Mouse (Mus musculus): ENCODE data around the gene Celf5. TPM values are rescaled to one million over a fixed set of nuclear protein-coding genes. Genes with fewer than 3 reads are reported as not detected.

Celf5 gene
- 0.13 and 0.15 TPM in 2 replicates for polyA plus RNA-seq (2015; fragmentation: Nextera tagmentation; extraction: Ambion mirVana)

GRCm38 (mm10) chr10:81482533-81482889 is at the start of gene Celf5:
Gene Celf5 (minus strand): TSS chr10:81482709.
- peak within 1 kb of the TSS; percentile 41; the same call in 1 of the 2 replicates for H3K9ac ChIP-seq
- WGBS (ENCODE audit: insufficient replicate concordance) = under 1% methylated on average over 36 of the region's 36 CpGs
- peaks cover 13% of the 10 kb centered on the region for H3K4me1 ChIP-seq (replicated peaks)
- H3K4me3 ChIP-seq (replicated peaks) = peak within 1 kb of the TSS; percentile 44
- H3K27me3 ChIP-seq = peaks cover 50% of the 10 kb centered on the region
- H3K27ac ChIP-seq = no peak within 1 kb of the TSS
- ATAC-seq (ENCODE audit: low read depth) (peak; percentile 37), DNase-seq (no peak)
- peak within 1 kb of the TSS; percentile 70 for H3K4me2 ChIP-seq
- peaks cover 15% of the 10 kb centered on the region for H3K36me3 ChIP-seq
- H3K9me3 ChIP-seq (replicated peaks) = no peaks in the 10 kb centered on the region

GRCm38 (mm10) chr10:81526779-81527178 is 44.3 kb upstream of the Celf5 start:
- no peaks in the 10 kb centered on the region for H3K27me3 ChIP-seq
- H3K4me1 ChIP-seq (replicated peaks) = peaks cover 38% of the 10 kb centered on the region
- no peaks in the 10 kb centered on the region for H3K9me3 ChIP-seq (replicated peaks)
- peaks cover 29% of the 10 kb centered on the region for H3K36me3 ChIP-seq
- WGBS (ENCODE audit: insufficient replicate concordance) = 7% methylated on average over 14 of the region's 14 CpGs
- no peak overlapping the region for H3K9ac ChIP-seq
- ATAC-seq (ENCODE audit: low read depth) (peak; percentile 14; the same call in 1 of the 2 replicates), DNase-seq (peak; percentile 70)
- no peak overlapping the region for H3K4me3 ChIP-seq (replicated peaks)
- H3K27ac ChIP-seq = no peak overlapping the region
- H3K4me2 ChIP-seq = no peak overlapping the region

GRCm38 (mm10) chr10:81525017-81525694 is 42.6 kb upstream of the Celf5 start:
- H3K4me2 ChIP-seq = peak overlapping the region; percentile 72
- peak overlapping the region; percentile 57 for H3K9ac ChIP-seq
- peak overlapping the region; percentile 11 for H3K4me3 ChIP-seq (replicated peaks)

GRCm38 (mm10) chr10:81524051-81524605 is 41.6 kb upstream of the Celf5 start, which contains the start of gene Gna15:
Gene Gna15 (minus strand): TSS chr10:81524225.
- DNase-seq (no peak), ATAC-seq (ENCODE audit: low read depth) (peak; percentile 52)
- Histone ChIP-seq H3K27me3 (no peaks in the 10 kb centered on the region), H3K36me3 (peaks cover 3% of the 10 kb centered on the region), H3K9ac (peak within 1 kb of the TSS; percentile 72), H3K4me2 (peak within 1 kb of the TSS; percentile 72), H3K27ac (peak within 1 kb of the TSS; percentile 76), H3K4me3 (replicated peaks) (peak within 1 kb of the TSS; percentile 52), H3K4me1 (replicated peaks) (peaks cover 52% of the 10 kb centered on the region), H3K9me3 (replicated peaks) (no peaks in the 10 kb centered on the region)
- 11% methylated on average over 9 of the region's 9 CpGs for WGBS (ENCODE audit: insufficient replicate concordance)

More at GRCm38 (mm10) chr10:81525017-81525694, 42.6 kb upstream of the Celf5 start:
- Histone ChIP-seq H3K27me3 (no peaks in the 10 kb centered on the region), H3K9me3 (replicated peaks) (no peaks in the 10 kb centered on the region), H3K27ac (peak overlapping the region; percentile 76), H3K36me3 (peaks cover 13% of the 10 kb centered on the region), H3K4me1 (replicated peaks) (peaks cover 42% of the 10 kb centered on the region)
- WGBS (ENCODE audit: insufficient replicate concordance) = 13% methylated on average over 12 of the region's 13 CpGs
- ATAC-seq (ENCODE audit: low read depth) (peak; percentile 74), DNase-seq (peak; percentile 69)

- Histone ChIP-seq H3K27me3 (no peaks in the 10 kb centered on the region), H3K4me2 (peak overlapping the region; percentile 72), H3K4me3 (replicated peaks) (peak overlapping the region; percentile 52), H3K36me3 (no peaks in the 10 kb centered on the region), H3K9ac (peak overlapping the region; percentile 72), H3K27ac (peak overlapping the region; percentile 76), H3K4me1 (replicated peaks) (peaks cover 58% of the 10 kb centered on the region), H3K9me3 (replicated peaks) (no peaks in the 10 kb centered on the region)
- DNase-seq (no peak), ATAC-seq (ENCODE audit: low read depth) (no peak)
- 3% methylated on average over 19 of the region's 19 CpGs for WGBS (ENCODE audit: insufficient replicate concordance)
Observed at GRCm38 (mm10) chr10:81523570-81523969, 41.1 kb upstream of the Celf5 start.

- Histone ChIP-seq H3K4me3 (replicated peaks) (peak overlapping the region; percentile 52), H3K9ac (peak overlapping the region; percentile 72), H3K4me2 (peak overlapping the region; percentile 72), H3K9me3 (replicated peaks) (no peaks in the 10 kb centered on the region), H3K27me3 (no peaks in the 10 kb centered on the region), H3K27ac (peak overlapping the region; percentile 76), H3K36me3 (no peaks in the 10 kb centered on the region), H3K4me1 (replicated peaks) (peaks cover 62% of the 10 kb centered on the region)
- 35% methylated on average over 6 of the region's 6 CpGs for WGBS (ENCODE audit: insufficient replicate concordance)
- DNase-seq (no peak), ATAC-seq (ENCODE audit: low read depth) (no peak)
Observed at GRCm38 (mm10) chr10:81523142-81523541, 40.6 kb upstream of the Celf5 start.

GRCm38 (mm10) chr10:81519978-81520365 is 37.5 kb upstream of the Celf5 start:
- no peaks in the 10 kb centered on the region for H3K36me3 ChIP-seq
- ATAC-seq (ENCODE audit: low read depth) = no peak
- peak overlapping the region; percentile 66 for H3K27ac ChIP-seq
- H3K27me3 ChIP-seq = no peaks in the 10 kb centered on the region
- H3K9ac ChIP-seq = no peak overlapping the region
- peaks cover 65% of the 10 kb centered on the region for H3K4me1 ChIP-seq (replicated peaks)
- no peak overlapping the region for H3K4me3 ChIP-seq (replicated peaks)
- H3K9me3 ChIP-seq (replicated peaks) = no peaks in the 10 kb centered on the region
- 27% methylated on average over 3 of the region's 3 CpGs for WGBS (ENCODE audit: insufficient replicate concordance)
- no peak for DNase-seq
- peak overlapping the region; percentile 15 for H3K4me2 ChIP-seq

GRCm38 (mm10) chr10:81519227-81519977 is 36.9 kb upstream of the Celf5 start:
- no peaks in the 10 kb centered on the region for H3K27me3 ChIP-seq
- H3K4me1 ChIP-seq (replicated peaks) = peaks cover 60% of the 10 kb centered on the region
- 10% methylated on average over 6 of the region's 6 CpGs for WGBS (ENCODE audit: insufficient replicate concordance)
- 0 out of 2 replicates have a peak overlapping the region, but pooled peaks have one; percentile 22 for H3K9ac ChIP-seq
- no peaks in the 10 kb centered on the region for H3K9me3 ChIP-seq (replicated peaks)
- peaks cover 3% of the 10 kb centered on the region for H3K36me3 ChIP-seq
- H3K27ac ChIP-seq = peak overlapping the region; percentile 66
- H3K4me2 ChIP-seq = peak overlapping the region; percentile 15
- ATAC-seq (ENCODE audit: low read depth) (peak; percentile 81), DNase-seq (peak; percentile 35)
- H3K4me3 ChIP-seq (replicated peaks) = no peak overlapping the region

GRCm38 (mm10) chr10:81518546-81518945 is 36.0 kb upstream of the Celf5 start:
- H3K4me3 ChIP-seq (replicated peaks) = no peak overlapping the region
- peak overlapping the region; percentile 66 for H3K27ac ChIP-seq
- H3K9ac ChIP-seq = no peak overlapping the region
- ATAC-seq (ENCODE audit: low read depth) = no peak
- DNase-seq = no peak
- H3K4me1 ChIP-seq (replicated peaks) = peaks cover 51% of the 10 kb centered on the region
- H3K27me3 ChIP-seq = no peaks in the 10 kb centered on the region
- 16% methylated on average over 4 of the region's 4 CpGs for WGBS (ENCODE audit: insufficient replicate concordance)
- H3K4me2 ChIP-seq = no peak overlapping the region
- peaks cover 4% of the 10 kb centered on the region; the same call in 1 of the 2 replicates for H3K9me3 ChIP-seq (replicated peaks)
- H3K36me3 ChIP-seq = peaks cover 12% of the 10 kb centered on the region

- 0 out of 2 replicates have a peak overlapping the region, but pooled peaks have one; percentile 1 for H3K9ac ChIP-seq
- H3K36me3 ChIP-seq = peaks cover 16% of the 10 kb centered on the region
- 56% methylated on average over 8 of the region's 8 CpGs for WGBS (ENCODE audit: insufficient replicate concordance)
- DNase-seq = no peak
- no peak overlapping the region for H3K4me2 ChIP-seq
- H3K27me3 ChIP-seq = no peaks in the 10 kb centered on the region
- no peak for ATAC-seq (ENCODE audit: low read depth)
- H3K4me1 ChIP-seq (replicated peaks) = peaks cover 42% of the 10 kb centered on the region
- H3K4me3 ChIP-seq (replicated peaks) = no peak overlapping the region
- peaks cover 4% of the 10 kb centered on the region; the same call in 1 of the 2 replicates for H3K9me3 ChIP-seq (replicated peaks)
- peak overlapping the region; percentile 1 for H3K27ac ChIP-seq
Observed at GRCm38 (mm10) chr10:81517227-81517626, 34.7 kb upstream of the Celf5 start.

- 84% methylated on average over 5 of the region's 5 CpGs for WGBS (ENCODE audit: insufficient replicate concordance)
- Histone ChIP-seq H3K4me1 (replicated peaks) (peaks cover 24% of the 10 kb centered on the region), H3K27me3 (no peaks in the 10 kb centered on the region), H3K4me2 (no peak overlapping the region), H3K9me3 (replicated peaks) (peaks cover 4% of the 10 kb centered on the region; the same call in 1 of the 2 replicates), H3K4me3 (replicated peaks) (no peak overlapping the region), H3K27ac (no peak overlapping the region), H3K36me3 (peaks cover 20% of the 10 kb centered on the region), H3K9ac (no peak overlapping the region)
- no peak for ATAC-seq (ENCODE audit: low read depth)
- DNase-seq = no peak
Observed at GRCm38 (mm10) chr10:81513798-81514197, 31.3 kb upstream of the Celf5 start.

Data from liver, embryonic 13.5 days (tissue).